Mouse (Mus musculus) C2C12 (cell line): ENCODE data around the gene Mmp10.

ENCODE experiments used
- CEBPB ChIP-seq: IDR thresholded peaks from one replicate; pipeline ENCODE4 v1.6.1; 2011; ENCODE audit warnings: low read depth, mild to moderate bottlenecking, control low read depth, moderate library complexity
- CTCF ChIP-seq: IDR thresholded peaks from one replicate; pipeline ENCODE4 v1.5.1; 2011; ENCODE audit not compliant: control insufficient read depth, insufficient read depth, insufficient read length
- FOSL1 ChIP-seq: IDR thresholded peaks from one replicate; pipeline ENCODE4 v1.8.0; 2011; ENCODE audit warnings: mild to moderate bottlenecking, low read length; ENCODE audit not compliant: poor library complexity, insufficient read depth, severe bottlenecking
- MAX ChIP-seq: IDR thresholded peaks from one replicate; pipeline ENCODE4 v1.6.1; 2011; ENCODE audit warnings: mild to moderate bottlenecking, control low read depth
- MYOD1 ChIP-seq: IDR thresholded peaks from one replicate; pipeline ENCODE4 v1.6.1; 2011; ENCODE audit warnings: low read depth; ENCODE audit not compliant: control insufficient read depth, insufficient read length
- MYOG ChIP-seq: IDR thresholded peaks from one replicate; pipeline ENCODE4 v1.6.1; 2011; ENCODE audit not compliant: control insufficient read depth, insufficient read length; ENCODE audit errors: extremely low read depth
- USF1 ChIP-seq: IDR thresholded peaks from one replicate; pipeline ENCODE4 v1.6.1; 2011; ENCODE audit warnings: low read depth, mild to moderate bottlenecking, control low read depth, moderate library complexity

- no peak for TF ChIP-seq CTCF
- TF ChIP-seq USF1 = no peak
- no peak for TF ChIP-seq MYOD1
- no peak for TF ChIP-seq MAX
- no peak for TF ChIP-seq MYOG
- no peak for TF ChIP-seq CEBPB
- TF ChIP-seq FOSL1 = no peak
Observed at GRCm38 (mm10) chr9:7545920-7546319, 43.8 kb downstream of the Mmp10 start.
